Mouse (Mus musculus): ENCODE data around the gene Slc29a1. TPM values are rescaled to one million over a fixed set of nuclear protein-coding genes. Genes with fewer than 3 reads are reported as not detected.
A peak's percentile ranks its signal among the peaks of the same experiment; 100 is the strongest.

Gene Slc29a1
- polyA plus RNA-seq, 1 experiment from 2014 or later: 175 TPM

- WGBS (ENCODE audit: insufficient replicate concordance): 14% methylated on average over 23 of the region's 23 CpGs
- H3K4me1 ChIP-seq (replicated peaks): peaks cover 97% of the 10 kb centered on the region
- H3K9me3 ChIP-seq (replicated peaks): no peaks in the 10 kb centered on the region
- peak overlapping the region; percentile 94 for H3K27ac ChIP-seq (replicated peaks)
- peaks cover 14% of the 10 kb centered on the region for H3K36me3 ChIP-seq (replicated peaks)
- ATAC-seq (ENCODE audit: insufficient read depth): no peak
- H3K9ac ChIP-seq: peak overlapping the region; percentile 76
- peak overlapping the region; percentile 78 for H3K4me3 ChIP-seq (replicated peaks)
- no peaks in the 10 kb centered on the region for H3K27me3 ChIP-seq
- H3K4me2 ChIP-seq: peak overlapping the region; percentile 96
Measured at GRCm38 (mm10) chr17:45595736-45596390, 3.5 kb downstream of the Slc29a1 start.

- H3K27me3 ChIP-seq: no peaks in the 10 kb centered on the region
- peaks cover 96% of the 10 kb centered on the region for H3K4me1 ChIP-seq (replicated peaks)
- WGBS (ENCODE audit: insufficient replicate concordance): under 1% methylated on average over 58 of the region's 58 CpGs
- peak overlapping the region; percentile 78 for H3K4me3 ChIP-seq (replicated peaks)
- peak overlapping the region; percentile 94 for H3K27ac ChIP-seq (replicated peaks)
- H3K4me2 ChIP-seq: peak overlapping the region; percentile 96
- peaks cover 22% of the 10 kb centered on the region for H3K36me3 ChIP-seq (replicated peaks)
- peak overlapping the region; percentile 76 for H3K9ac ChIP-seq
- peak; percentile 51 for ATAC-seq (ENCODE audit: insufficient read depth)
- no peaks in the 10 kb centered on the region for H3K9me3 ChIP-seq (replicated peaks)
Measured at GRCm38 (mm10) chr17:45594881-45595735, 4.3 kb downstream of the Slc29a1 start.

GRCm38 (mm10) chr17:45594195-45594594, 5.2 kb downstream of the Slc29a1 start:
- Histone ChIP-seq H3K4me1 (replicated peaks) (peaks cover 94% of the 10 kb centered on the region), H3K36me3 (replicated peaks) (peaks cover 31% of the 10 kb centered on the region), H3K4me2 (peak overlapping the region; percentile 96), H3K27ac (replicated peaks) (peak overlapping the region; percentile 94), H3K4me3 (replicated peaks) (peak overlapping the region; percentile 78), H3K9me3 (replicated peaks) (no peaks in the 10 kb centered on the region), H3K9ac (peak overlapping the region; percentile 76), H3K27me3 (no peaks in the 10 kb centered on the region)
- 0 out of 2 replicates have a peak, but pooled peaks have one; percentile 13 for ATAC-seq (ENCODE audit: insufficient read depth)
- 18% methylated on average over 8 of the region's 8 CpGs for WGBS (ENCODE audit: insufficient replicate concordance)

- H3K27ac ChIP-seq (replicated peaks): peak overlapping the region; percentile 94
- 11% methylated on average over 8 of the region's 8 CpGs for WGBS (ENCODE audit: insufficient replicate concordance)
Measured at GRCm38 (mm10) chr17:45593479-45593878, 5.9 kb downstream of the Slc29a1 start.

GRCm38 (mm10) chr17:45592606-45593431, 6.6 kb downstream of the Slc29a1 start:
- Histone ChIP-seq H3K9ac (peak overlapping the region; percentile 76), H3K27me3 (no peaks in the 10 kb centered on the region), H3K4me1 (replicated peaks) (peaks cover 86% of the 10 kb centered on the region), H3K4me2 (peak overlapping the region; percentile 96), H3K9me3 (replicated peaks) (no peaks in the 10 kb centered on the region), H3K36me3 (replicated peaks) (peaks cover 45% of the 10 kb centered on the region), H3K4me3 (replicated peaks) (peak overlapping the region; percentile 78), H3K27ac (replicated peaks) (peak overlapping the region; percentile 94)
- peak; percentile 62 for ATAC-seq (ENCODE audit: insufficient read depth)
- WGBS (ENCODE audit: insufficient replicate concordance): 14% methylated on average over 8 of the region's 8 CpGs

More at GRCm38 (mm10) chr17:45593479-45593878, 5.9 kb downstream of the Slc29a1 start:
- peak overlapping the region; percentile 78 for H3K4me3 ChIP-seq (replicated peaks)
- H3K36me3 ChIP-seq (replicated peaks): peaks cover 38% of the 10 kb centered on the region
- H3K4me1 ChIP-seq (replicated peaks): peaks cover 90% of the 10 kb centered on the region
- peak; percentile 83 for ATAC-seq (ENCODE audit: insufficient read depth)
- peak overlapping the region; percentile 96 for H3K4me2 ChIP-seq
- H3K27me3 ChIP-seq: no peaks in the 10 kb centered on the region
- H3K9ac ChIP-seq: peak overlapping the region; percentile 76
- H3K9me3 ChIP-seq (replicated peaks): no peaks in the 10 kb centered on the region

- Histone ChIP-seq H3K9me3 (replicated peaks) (no peaks in the 10 kb centered on the region), H3K4me2 (peak overlapping the region; percentile 96), H3K27ac (replicated peaks) (peak overlapping the region; percentile 94), H3K9ac (peak overlapping the region; percentile 76), H3K4me1 (replicated peaks) (peaks cover 80% of the 10 kb centered on the region), H3K4me3 (replicated peaks) (peak overlapping the region; percentile 78), H3K36me3 (replicated peaks) (peaks cover 54% of the 10 kb centered on the region), H3K27me3 (no peaks in the 10 kb centered on the region)
- WGBS (ENCODE audit: insufficient replicate concordance): 52% methylated on average over 16 of the region's 16 CpGs
- ATAC-seq (ENCODE audit: insufficient read depth): no peak
Measured at GRCm38 (mm10) chr17:45591701-45592605, 7.5 kb downstream of the Slc29a1 start.

GRCm38 (mm10) chr17:45590410-45590809, 9.0 kb downstream of the Slc29a1 start:
- H3K9ac ChIP-seq: no peak overlapping the region
- WGBS (ENCODE audit: insufficient replicate concordance): 85% methylated on average over 6 of the region's 6 CpGs
- no peak overlapping the region for H3K4me2 ChIP-seq
- peaks cover 69% of the 10 kb centered on the region for H3K36me3 ChIP-seq (replicated peaks)
- H3K4me3 ChIP-seq (replicated peaks): no peak overlapping the region
- no peaks in the 10 kb centered on the region for H3K27me3 ChIP-seq
- H3K4me1 ChIP-seq (replicated peaks): peaks cover 75% of the 10 kb centered on the region
- ATAC-seq (ENCODE audit: insufficient read depth): no peak
- H3K9me3 ChIP-seq (replicated peaks): 0 out of 2 replicates have a peak, but pooled peaks cover 3% of the 10 kb centered on the region
- no peak overlapping the region for H3K27ac ChIP-seq (replicated peaks)

GRCm38 (mm10) chr17:45589844-45590243, 9.6 kb downstream of the Slc29a1 start:
- H3K4me1 ChIP-seq (replicated peaks): peaks cover 75% of the 10 kb centered on the region
- H3K4me3 ChIP-seq (replicated peaks): no peak overlapping the region
- H3K36me3 ChIP-seq (replicated peaks): peaks cover 75% of the 10 kb centered on the region
- H3K9me3 ChIP-seq (replicated peaks): 0 out of 2 replicates have a peak, but pooled peaks cover 3% of the 10 kb centered on the region
- H3K27me3 ChIP-seq: no peaks in the 10 kb centered on the region
- no peak overlapping the region for H3K4me2 ChIP-seq
- H3K9ac ChIP-seq: no peak overlapping the region
- 82% methylated on average over 8 of the region's 8 CpGs for WGBS (ENCODE audit: insufficient replicate concordance)
- ATAC-seq (ENCODE audit: insufficient read depth): no peak
- H3K27ac ChIP-seq (replicated peaks): no peak overlapping the region

GRCm38 (mm10) chr17:45589236-45589635, 10.2 kb downstream of the Slc29a1 start:
- Histone ChIP-seq H3K27ac (replicated peaks) (no peak overlapping the region), H3K27me3 (no peaks in the 10 kb centered on the region), H3K4me3 (replicated peaks) (no peak overlapping the region), H3K36me3 (replicated peaks) (peaks cover 81% of the 10 kb centered on the region), H3K9ac (no peak overlapping the region), H3K9me3 (replicated peaks) (0 out of 2 replicates have a peak, but pooled peaks cover 3% of the 10 kb centered on the region), H3K4me2 (no peak overlapping the region), H3K4me1 (replicated peaks) (peaks cover 75% of the 10 kb centered on the region)
- 98% methylated on average over 7 of the region's 7 CpGs for WGBS (ENCODE audit: insufficient replicate concordance)
- ATAC-seq (ENCODE audit: insufficient read depth): no peak

GRCm38 (mm10) chr17:45588370-45588769, 11.0 kb downstream of the Slc29a1 start:
- Histone ChIP-seq H3K27ac (replicated peaks) (no peak overlapping the region), H3K27me3 (no peaks in the 10 kb centered on the region), H3K4me3 (replicated peaks) (no peak overlapping the region), H3K9me3 (replicated peaks) (0 out of 2 replicates have a peak, but pooled peaks cover 3% of the 10 kb centered on the region), H3K4me1 (replicated peaks) (peaks cover 75% of the 10 kb centered on the region), H3K36me3 (replicated peaks) (peaks cover 82% of the 10 kb centered on the region), H3K4me2 (no peak overlapping the region), H3K9ac (no peak overlapping the region)
- no peak for ATAC-seq (ENCODE audit: insufficient read depth)
- 93% methylated on average over 7 of the region's 7 CpGs for WGBS (ENCODE audit: insufficient replicate concordance)

Measured in liver, embryonic 15.5 days (tissue).